Mouse (Mus musculus) B cell, adult 67 days (primary cell): ENCODE measurements around the gene Hipk3. TPM values are rescaled to one million over a fixed set of nuclear protein-coding genes. Genes with fewer than 3 reads are reported as not detected.

Experiments used
- total RNA-seq, 2 experiments: library from RNA; stranded (reverse); gene quantifications; 4 replicates each; pipeline ENCODE4 v1.2.4; 2023

Hipk3 gene
- total RNA-seq = 10 to 100 TPM; 54.1 to 60.2 TPM

DNA sequence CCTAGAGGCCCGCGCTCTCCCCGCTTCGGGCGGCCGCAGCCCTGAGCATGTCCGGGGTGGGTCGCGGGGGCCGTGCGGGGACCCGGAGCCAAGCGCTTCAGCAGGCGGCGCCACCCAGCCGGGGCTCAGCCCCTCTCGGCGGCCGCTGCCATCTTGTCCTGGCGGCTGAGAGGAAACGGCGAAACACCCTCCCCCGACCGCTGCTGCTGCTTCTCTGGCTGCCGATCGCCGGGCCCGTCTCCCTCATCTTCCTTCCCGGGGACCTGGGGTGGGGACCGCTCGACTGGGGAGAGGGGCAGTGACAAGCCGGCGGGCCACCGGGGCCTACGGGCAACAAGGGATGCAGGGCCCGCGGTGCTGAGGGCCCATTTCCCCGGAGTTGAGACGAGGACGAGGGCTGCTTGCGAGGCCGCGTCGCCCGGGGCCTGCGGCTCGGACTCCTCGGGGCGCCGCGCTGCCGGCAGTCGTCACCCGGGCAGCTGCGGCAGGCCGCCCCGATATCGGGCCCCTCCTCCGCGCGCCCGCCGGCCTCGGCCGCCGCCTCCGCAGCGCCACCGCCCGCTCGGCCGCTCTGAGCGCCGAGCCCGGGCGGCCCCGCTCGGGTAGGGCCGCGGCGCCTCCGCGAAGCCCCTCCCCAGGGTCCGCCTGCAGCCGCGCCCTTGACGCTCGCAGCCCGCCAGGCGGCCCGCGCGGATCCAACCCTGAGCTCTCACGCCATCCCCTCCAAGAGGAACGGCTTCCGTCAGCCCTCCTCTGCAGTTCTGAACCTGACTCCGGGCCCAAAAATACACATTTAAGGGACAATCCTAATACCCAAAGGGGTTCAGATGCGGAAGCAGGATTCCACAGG, at the start of gene Hipk3:
Gene Hipk3 (minus strand): TSS at position 496 of the 850 bp plus-strand sequence.

DNA sequence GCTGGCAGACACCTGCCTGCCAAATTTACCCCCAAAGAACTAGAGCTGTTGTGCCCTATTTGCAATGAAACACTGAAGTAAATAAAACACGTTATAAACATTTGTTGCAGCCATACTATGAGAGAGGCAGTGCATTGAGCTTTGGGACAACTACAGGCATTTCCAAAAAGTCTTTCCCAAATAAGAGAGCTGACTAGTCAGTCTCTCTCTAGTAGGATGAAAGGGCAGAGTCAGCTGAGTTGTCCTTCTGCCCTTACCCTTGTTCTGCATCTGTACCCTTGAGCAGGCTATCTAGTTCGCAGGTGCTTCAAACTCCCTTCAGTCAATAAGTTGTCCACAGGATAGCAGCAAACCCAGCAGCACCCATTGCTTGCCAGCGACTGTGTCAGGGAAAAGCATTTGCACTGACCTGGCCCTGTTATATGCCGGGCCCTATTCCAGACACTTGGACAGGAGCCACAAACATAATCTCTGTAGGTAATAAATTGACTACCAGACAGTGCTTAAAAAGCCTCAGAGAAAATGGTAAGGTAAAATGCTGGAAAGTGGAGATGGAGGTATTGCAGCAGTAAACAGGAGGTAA, 83.2 kb downstream of the Hipk3 start, which contains the start of gene D430041D05Rik:
Gene D430041D05Rik (minus strand): TSS at position 51 of the 583 bp plus-strand sequence.

Other genes with a start within 250 kb of the Hipk3 start
- gene D430041D05Rik, start 83.4 kb downstream of the Hipk3 start, total RNA-seq = not detected
- gene Cstf3, start 96.1 kb upstream of the Hipk3 start, total RNA-seq = 10 to 100 TPM; 55.0 to 59.5 TPM
- gene Tcp11l1, start 217.7 kb upstream of the Hipk3 start, total RNA-seq = 1 to 10 TPM; 2.8 to 4.0 TPM
- not detected for gene Pin1rt1, start 221.9 kb upstream of the Hipk3 start, total RNA-seq
- gene Depdc7, start 248.4 kb upstream of the Hipk3 start, total RNA-seq = under 1 TPM; 0.41 to 0.42 TPM